Mouse (Mus musculus): Measurements from ENCODE around the gene Rtp1. TPM values are rescaled to one million over a fixed set of nuclear protein-coding genes. Genes with fewer than 3 reads are reported as not detected.

Gene Rtp1
- polyA plus RNA-seq, 1 experiment from 2014 or later: not detected

- H3K4me2 ChIP-seq: no peak overlapping the region
- 65% methylated on average over 10 of the region's 10 CpGs for WGBS (ENCODE audit: insufficient replicate concordance)
- no peak overlapping the region for H3K4me3 ChIP-seq (replicated peaks)
- H3K4me1 ChIP-seq (replicated peaks): no peaks in the 10 kb centered on the region
- H3K27ac ChIP-seq (replicated peaks): no peak overlapping the region
- no peaks in the 10 kb centered on the region for H3K9me3 ChIP-seq (replicated peaks)
- H3K9ac ChIP-seq: no peak overlapping the region
- H3K36me3 ChIP-seq (replicated peaks): 0 out of 2 replicates have a peak, but pooled peaks cover 3% of the 10 kb centered on the region
- ATAC-seq (ENCODE audit: insufficient read depth): no peak
- H3K27me3 ChIP-seq: no peaks in the 10 kb centered on the region
Observed at GRCm38 (mm10) chr16:23483292-23483691, 54.4 kb downstream of the Rtp1 start.

Other genes starting within 250 kb of the Rtp1 start
- gene St6gal1, start 204.4 kb upstream of the Rtp1 start, polyA plus RNA-seq (2015; fragmentation: Nextera tagmentation; extraction: Ambion mirVana): 12.9 and 15.4 TPM in 2 replicates
- 6.3 and 9.9 TPM in 2 replicates for gene Rtp4, start 91.2 kb downstream of the Rtp1 start, polyA plus RNA-seq (2015; fragmentation: Nextera tagmentation; extraction: Ambion mirVana)
- 21.7 and 24.9 TPM in 2 replicates for gene Masp1, start 91.7 kb downstream of the Rtp1 start, polyA plus RNA-seq (2015; fragmentation: Nextera tagmentation; extraction: Ambion mirVana)